Mouse (Mus musculus) thymus, postnatal 14 days (tissue): ENCODE results near the gene Ptprr.

ENCODE experiments used
- DNase-seq: peaks from one replicate; pipeline ENCODE4 v3.0.0; 2021

Ptprr gene

GRCm38 (mm10) chr10:116117060-116117459 is 99.0 kb downstream of the Ptprr start:
- no peak for DNase-seq

DNA sequence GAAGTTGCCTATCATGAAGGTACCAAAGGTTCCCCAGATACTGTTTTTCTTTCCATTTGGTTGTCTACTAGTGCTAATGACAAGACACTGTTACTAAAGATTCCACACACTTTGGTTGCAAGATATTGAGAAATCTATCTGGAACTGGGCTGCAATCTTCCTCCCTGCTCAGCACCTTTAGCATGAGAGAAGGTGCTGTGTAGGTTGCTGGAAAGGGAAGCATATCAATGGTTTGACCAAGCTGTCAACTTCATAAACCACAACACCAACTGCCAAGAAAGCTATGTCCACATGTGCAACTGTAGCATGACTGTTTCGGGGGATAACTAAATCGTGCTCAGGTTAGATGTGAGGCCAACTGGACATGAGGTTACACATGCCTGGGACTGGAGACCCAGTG is 103.5 kb downstream of the Ptprr start:
- no peak for DNase-seq

GRCm38 (mm10) chr10:116123808-116124207 is 105.8 kb downstream of the Ptprr start:
- DNase-seq = no peak

GRCm38 (mm10) chr10:116125364-116125763 is 107.4 kb downstream of the Ptprr start:
- DNase-seq = no peak

- no peak for DNase-seq
Observed at GRCm38 (mm10) chr10:116130401-116130800, 112.4 kb downstream of the Ptprr start.

- no peak for DNase-seq
Observed at GRCm38 (mm10) chr10:116131223-116131622, 113.2 kb downstream of the Ptprr start.

DNA sequence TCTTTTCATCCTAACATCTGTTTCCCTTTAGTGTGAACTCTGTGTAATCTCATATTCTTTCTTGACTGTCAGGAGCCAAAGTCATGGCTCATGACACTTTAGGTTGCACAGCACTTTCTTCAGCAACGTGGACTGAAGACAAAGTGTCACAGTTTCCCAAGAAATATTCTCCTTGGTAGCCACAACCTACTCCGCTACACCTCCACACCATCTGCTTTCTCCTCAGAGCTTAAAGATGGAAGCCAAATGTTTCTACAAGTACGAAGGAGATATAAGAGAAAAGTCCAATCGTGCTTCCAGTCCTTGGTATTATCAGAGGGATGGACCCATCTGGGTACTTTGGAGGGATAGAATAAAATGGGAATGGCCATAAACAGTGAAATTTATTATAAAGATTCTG is 114.2 kb downstream of the Ptprr start:
- DNase-seq = no peak

DNA sequence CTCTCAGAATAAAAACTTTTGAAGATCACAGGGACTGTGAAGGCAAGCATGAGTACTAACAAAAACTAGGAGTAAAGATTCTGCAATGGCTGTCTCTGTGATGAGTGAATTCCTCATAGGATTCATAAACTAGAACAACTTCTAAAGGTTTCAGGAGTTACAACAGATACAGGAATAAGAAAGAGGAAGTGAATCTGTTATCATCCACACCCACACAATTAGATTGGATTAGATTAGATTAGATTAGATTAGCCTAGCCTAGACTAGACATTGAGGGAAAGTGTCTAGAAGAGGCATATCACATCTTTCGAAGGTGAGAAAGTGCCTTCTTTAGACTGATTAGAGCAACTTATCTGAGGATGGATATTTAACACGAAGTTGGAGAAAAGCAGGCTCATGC is 117.2 kb downstream of the Ptprr start:
- no peak for DNase-seq

DNA sequence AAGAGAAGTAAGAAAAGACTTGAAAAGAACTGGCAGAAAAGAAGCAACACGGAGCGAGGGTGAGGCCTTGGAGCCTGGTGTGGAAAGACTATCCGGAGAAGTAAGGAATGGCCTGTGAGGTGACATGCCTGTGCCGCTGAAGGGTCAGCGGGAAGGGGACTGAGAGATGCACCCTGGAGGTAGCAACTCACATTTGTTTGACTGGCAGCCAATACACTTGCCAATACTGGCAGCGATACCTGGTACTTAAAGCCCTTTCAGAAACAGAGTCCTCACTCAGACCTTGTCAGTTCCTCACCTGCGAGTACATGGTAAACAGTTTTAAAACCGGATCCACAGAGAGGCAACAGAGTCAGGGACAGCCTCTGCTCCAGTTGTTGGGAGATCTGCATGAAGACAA is 122.2 kb downstream of the Ptprr start:
- no peak for DNase-seq

GRCm38 (mm10) chr10:116143684-116144083 is 125.7 kb downstream of the Ptprr start:
- no peak for DNase-seq

DNA sequence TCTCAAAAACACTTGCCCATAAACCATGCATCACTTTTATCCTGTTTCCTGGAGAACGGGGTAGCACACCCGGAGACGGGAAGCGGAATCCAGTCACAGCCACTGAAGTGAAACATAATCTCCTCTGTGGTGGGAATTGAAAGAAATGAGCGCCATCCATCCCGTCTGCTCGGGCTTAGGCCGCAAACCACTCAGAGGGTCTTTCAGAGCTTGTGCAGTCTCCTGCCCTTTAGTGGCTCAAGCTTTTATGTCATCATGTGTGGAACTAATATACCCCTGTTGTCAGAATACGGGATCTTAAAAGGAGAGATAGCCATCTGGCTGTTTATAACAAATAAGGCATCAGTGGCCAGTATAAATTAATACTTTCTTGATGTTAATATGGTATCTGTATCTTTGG is 128.1 kb downstream of the Ptprr start:
- DNase-seq = no peak

GRCm38 (mm10) chr10:116154707-116155106 is 136.7 kb downstream of the Ptprr start:
- DNase-seq = no peak

DNA sequence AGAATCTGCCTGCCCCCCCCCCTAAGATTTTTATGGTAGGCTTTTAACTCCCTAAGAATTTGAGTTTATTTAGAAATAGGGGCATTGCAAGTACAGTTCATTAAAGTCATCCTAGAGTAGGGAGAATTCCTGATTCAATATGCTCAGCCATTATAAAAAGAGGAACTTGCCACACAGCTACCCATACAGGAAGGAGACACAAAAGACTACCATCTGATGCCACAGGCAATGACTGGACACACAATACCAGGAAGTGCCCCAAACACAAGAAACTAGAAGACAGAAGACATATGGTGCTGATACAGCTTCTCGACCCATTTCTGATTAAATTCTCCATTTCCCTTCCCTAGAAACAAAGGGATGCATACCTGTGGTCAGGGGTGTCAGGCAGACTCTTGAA is 138.7 kb downstream of the Ptprr start:
- no peak for DNase-seq

DNA sequence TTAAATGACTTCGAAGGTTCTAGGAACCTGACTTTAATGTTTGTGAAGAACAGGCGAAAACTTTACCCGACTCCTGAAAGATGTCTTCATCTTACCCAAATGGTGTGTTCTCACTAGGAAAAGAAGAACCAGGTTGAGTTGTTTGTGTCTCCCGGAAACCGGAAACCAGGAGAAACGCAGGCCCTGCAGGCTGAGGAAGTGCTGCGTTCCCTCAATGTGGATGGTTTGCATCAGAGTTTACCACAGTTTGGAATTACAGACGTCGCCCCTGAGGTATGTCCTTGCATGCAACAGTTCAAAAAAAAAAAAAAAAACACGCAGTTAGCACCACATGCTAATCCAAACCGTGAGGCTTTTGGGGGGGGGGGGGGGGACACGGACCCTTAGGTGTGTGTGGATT is 144.3 kb downstream of the Ptprr start:
- DNase-seq = no peak

- DNase-seq = no peak
Observed at GRCm38 (mm10) chr10:116175324-116175883, 157.4 kb downstream of the Ptprr start.

DNA sequence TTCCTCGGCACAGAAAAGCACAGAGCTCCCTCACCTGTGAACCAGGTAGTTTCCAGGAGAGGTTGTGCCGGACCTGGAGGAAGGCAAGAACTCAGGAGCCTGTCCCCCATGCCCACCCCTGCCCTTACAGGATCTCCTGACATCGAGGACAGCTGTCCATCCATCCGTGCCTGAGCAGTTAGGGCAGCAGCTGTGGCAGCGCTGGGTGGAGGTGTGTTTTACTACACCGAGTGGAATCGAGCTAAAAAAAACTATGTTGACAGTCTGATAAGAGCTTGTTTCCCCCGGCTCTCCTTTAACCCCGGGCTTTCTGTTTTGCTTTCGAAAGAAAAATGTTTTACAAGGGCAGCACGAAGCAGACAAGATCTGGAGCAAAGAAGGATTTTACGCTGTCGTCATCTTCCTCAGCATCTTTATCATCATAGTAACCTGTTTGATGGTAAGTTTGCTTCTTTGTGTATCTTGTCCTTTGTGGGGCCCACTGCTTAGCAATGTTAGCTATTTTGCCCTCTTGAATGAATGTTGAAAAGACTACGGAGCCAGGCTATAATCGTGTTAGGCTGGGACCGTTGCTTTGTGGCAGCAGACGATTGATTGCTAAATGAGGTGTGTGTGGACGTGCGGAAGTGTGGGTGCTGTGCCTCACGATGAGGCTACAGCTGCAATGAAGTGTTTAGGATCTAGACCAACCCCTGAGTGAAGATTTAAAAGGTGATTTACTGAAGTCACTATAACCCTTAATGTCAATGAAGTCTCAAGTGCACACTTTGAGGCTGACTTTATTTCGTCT is 159.6 kb downstream of the Ptprr start:
- DNase-seq = no peak

- DNase-seq = no peak
Observed at GRCm38 (mm10) chr10:116181235-116181634, 163.2 kb downstream of the Ptprr start.

- no peak for DNase-seq
Observed at GRCm38 (mm10) chr10:116182221-116182620, 164.2 kb downstream of the Ptprr start.

DNA sequence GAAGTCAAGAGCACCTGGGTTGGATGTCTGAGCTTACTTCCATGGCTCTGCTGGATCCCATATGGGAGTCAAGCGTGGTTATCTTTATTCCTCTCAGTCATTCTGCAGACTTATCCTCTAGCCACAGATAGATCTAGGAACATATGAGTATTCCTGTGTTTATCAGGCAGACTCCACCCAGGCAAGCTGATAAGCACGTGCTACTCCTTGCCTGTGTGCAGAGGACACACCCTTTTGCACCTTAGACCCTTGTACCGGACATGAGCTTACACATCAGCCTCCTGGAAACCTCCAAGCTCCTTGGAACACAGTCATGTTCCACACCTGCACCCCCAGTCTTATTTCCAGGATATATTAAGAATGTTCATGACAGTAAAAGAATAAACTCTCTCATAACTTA is 165.2 kb downstream of the Ptprr start:
- no peak for DNase-seq

DNA sequence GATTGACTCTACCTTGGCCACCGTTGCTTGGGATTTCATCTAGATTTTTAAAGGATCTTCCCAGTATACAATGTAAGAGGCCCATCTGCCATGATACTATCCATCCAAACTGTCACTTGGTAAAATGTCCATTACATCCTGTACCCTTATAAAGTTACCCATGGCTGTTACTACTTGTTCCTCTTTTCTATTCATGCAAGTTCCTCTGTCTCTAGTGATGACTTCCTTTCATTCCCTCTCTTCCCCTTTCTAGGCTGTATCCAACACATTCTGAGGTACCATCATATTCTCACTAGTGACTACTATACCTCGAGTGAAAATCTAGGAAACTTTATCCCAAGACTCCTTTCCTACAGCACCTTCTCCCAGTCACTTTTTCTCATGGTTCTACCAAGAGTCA is 173.7 kb downstream of the Ptprr start:
- no peak for DNase-seq

GRCm38 (mm10) chr10:116192293-116192692 is 174.3 kb downstream of the Ptprr start:
- DNase-seq = no peak

DNA sequence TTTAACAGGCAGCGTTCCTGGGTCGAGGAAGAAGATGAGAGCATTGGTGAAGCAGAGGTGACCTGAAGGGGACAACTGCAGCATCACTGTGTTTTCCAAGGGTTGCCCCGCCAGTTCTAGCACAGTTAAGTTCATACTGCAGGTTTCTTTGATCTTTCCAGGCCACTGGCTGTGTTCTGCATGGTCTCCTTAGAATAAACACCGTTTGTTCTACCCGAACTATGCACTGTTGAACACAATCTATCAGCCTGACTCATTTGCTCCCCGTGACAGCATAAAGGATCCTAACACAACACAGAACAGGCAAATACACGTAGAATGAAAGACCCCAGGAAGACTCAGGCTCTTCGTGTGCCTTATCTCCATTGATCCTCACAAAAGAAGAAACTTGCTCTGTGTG is 176.4 kb downstream of the Ptprr start:
- no peak for DNase-seq

DNA sequence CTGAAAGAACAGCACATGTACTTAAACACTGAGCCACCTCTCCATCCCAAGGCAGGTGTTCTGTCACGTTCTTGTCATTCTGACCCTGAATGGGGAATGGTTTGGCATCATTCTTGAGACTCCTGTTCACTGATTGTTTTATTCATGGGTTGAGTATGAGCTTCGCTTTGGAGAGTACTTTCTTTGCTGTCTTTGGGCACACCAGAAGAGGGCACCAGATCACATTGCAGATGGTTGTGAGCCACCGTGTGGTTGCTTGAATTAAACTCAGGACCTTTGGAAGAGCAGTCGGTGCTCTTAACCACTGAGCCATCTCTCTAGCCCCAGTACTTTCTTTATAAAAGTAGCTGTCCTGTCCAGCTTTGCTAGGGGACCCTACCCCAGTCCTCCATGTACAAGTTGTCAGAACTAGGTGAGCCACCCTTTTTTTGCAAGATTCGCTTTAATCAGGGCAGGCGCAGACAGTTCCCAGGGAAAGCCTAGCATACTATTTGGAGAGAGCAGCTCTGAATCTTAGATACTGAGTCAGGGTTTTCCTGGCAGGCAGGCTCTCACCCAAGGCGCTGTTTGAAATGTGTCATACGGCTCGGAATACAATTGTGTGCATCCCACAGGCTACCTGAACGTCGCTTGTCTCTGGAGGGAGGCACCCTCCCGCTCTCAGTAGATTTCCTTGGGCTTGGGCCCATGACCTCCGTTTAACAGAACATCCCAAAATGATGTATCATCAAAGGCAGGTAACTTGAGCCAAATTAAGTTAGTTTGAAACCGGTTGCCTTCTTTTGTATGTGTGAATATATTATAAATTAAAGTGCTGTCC is 178.8 kb downstream of the Ptprr start:
- no peak for DNase-seq

- no peak for DNase-seq
Observed at GRCm38 (mm10) chr10:116197416-116197939, 179.5 kb downstream of the Ptprr start.
